Mouse (Mus musculus) urinary bladder, adult 18-20 months (tissue): Measurements from ENCODE around the gene Rrp12.

Experiments used
- DNase-seq, 2 experiments: peaks; one replicate each; pipeline ENCODE4 v3.0.0; 2022; ENCODE audit warnings: low spot score in 2 of 2, mixed read lengths in 2 of 2

The Rrp12 gene

DNA sequence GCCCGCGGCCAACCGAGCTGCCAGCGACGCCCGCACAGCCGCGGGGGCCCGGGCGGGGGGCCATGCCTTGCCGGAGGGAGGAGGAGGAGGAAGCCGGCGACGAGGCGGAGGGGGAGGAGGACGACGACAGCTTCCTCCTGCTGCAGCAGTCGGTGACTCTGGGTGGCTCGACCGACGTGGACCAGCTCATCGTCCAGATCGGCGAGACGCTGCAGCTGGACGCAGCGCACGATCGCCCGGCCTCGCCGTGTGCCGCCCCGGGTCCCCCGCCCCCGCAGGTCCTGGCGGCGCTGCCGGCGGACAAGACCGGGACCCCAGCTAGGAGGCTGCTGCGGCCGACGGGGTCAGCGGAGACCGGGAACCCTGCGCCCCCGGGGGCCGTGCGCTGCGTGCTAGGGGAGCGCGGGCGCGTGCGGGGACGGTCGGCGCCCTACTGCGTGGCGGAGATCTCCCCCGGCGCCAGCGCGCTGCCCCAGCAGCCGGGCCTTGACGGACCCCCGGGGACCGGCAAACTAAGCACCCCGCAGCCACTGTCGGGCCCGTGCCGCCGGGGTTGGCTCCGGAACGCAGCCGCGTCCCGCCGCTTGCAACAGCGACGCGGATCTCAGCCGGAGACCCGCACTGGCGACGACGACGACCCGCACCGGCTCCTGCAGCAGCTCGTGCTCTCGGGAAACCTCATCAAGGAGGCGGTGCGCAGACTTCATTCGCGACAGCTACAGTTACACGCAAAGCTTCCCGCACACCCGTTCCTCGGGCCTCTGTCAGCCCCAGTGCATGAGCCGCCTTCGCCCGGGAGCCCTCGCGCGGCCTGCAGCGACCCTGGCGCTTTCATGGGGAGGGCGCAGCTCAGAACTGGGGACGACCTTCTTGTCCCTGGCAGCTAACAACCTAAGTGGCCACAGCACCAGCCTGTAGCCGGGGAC, 65.6 kb downstream of the Rrp12 start:
- peak in 1 of 2 experiments; percentile 36 for DNase-seq

GRCm38 (mm10) chr19:41829381-41830105, 66.4 kb downstream of the Rrp12 start, which contains the start of gene Frat1:
TSS of gene Frat1 (plus strand) at chr19:41829970.
- DNase-seq, result peak; percentile 74 to 94

- no peak for DNase-seq
Observed at GRCm38 (mm10) chr19:41828941-41829340, 67.0 kb downstream of the Rrp12 start.

- no peak for DNase-seq
Observed at GRCm38 (mm10) chr19:41826529-41826928, 69.4 kb downstream of the Rrp12 start.

DNA sequence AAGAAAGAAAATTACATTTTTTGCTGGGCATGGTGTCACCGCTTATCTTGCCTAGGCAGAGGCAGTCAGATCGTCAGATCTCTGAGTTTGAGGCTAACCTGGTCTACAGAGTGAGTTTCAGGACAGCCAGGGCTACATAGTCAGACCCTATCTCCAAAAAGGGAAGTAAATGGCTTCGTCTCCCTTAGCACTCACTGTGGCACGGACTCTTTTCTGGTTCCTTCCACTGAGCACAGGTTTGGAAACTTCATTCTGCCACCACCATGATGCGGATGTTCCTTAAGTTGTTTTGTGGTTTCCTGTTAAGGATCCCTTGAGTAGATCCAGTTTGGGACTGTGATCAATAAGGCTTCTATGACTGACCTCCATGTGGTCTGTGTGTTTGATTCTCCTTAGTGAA, 71.0 kb downstream of the Rrp12 start:
- DNase-seq, result no peak

DNA sequence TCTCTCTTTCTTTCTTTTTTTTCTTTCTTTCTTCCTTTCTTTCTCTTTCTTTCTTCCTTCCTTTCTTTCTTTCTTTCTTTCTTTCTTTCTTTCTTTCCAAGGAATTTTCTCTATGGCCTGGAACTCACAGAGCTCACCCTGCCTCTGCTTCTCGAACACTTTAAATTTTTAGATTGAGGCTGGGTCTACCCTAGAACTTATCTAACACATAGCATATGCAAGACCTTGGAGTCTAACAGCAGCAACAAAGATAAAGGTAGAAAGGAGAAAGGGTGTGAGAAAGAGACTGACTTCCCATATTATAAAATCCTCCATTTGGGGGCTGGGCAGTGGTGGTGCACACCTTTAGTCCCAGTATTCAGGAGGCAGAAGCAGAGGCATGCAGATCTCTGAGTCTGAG, 73.4 kb downstream of the Rrp12 start:
- no peak for DNase-seq

GRCm38 (mm10) chr19:41821436-41821835, 74.5 kb downstream of the Rrp12 start:
- DNase-seq, result no peak

- no peak for DNase-seq
Observed at GRCm38 (mm10) chr19:41818749-41819148, 77.2 kb downstream of the Rrp12 start.

GRCm38 (mm10) chr19:41817325-41817724, 78.6 kb downstream of the Rrp12 start:
- no peak for DNase-seq

- DNase-seq, result no peak
Observed at GRCm38 (mm10) chr19:41816915-41817314, 79.1 kb downstream of the Rrp12 start.

DNA sequence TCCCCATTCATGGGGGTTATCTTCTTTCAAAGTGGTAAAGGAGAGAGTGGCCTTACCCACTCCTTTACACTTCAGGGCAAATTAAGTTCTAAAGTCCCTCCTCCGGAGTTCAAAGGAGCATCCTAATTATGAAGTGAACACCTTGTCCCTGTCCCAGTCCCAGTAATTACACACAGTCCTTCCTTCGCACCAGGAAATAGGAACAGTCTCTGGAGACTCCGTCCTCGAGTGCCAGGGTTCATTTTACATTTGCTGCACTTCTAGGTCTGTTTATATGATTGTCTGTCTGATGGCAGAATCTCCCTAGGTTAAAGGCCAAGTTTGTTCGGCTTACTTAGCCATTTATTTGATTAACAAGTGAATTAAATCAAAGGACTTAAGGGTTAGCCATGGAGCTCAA, 79.6 kb downstream of the Rrp12 start:
- DNase-seq, result no peak

- DNase-seq, result no peak
Observed at GRCm38 (mm10) chr19:41813374-41813773, 82.6 kb downstream of the Rrp12 start.
